Mouse (Mus musculus) embryonic facial prominence, embryonic 15.5 days (tissue): ENCODE results near the gene Cdkn2aipnl. TPM values are rescaled to one million over a fixed set of nuclear protein-coding genes. Genes with fewer than 3 reads are reported as not detected.

ENCODE experiments used
- ATAC-seq: fragments of 200-750 bp; cut with Nextera tagmentation; 2 replicates; pipeline ENCODE4 v1.8.0; 2017; ENCODE audit warnings: low read depth, moderate TSS enrichment; ENCODE audit not compliant: insufficient number of reproducible peaks, low FRiP score, low TSS enrichment
- H3K27ac ChIP-seq: fragments of 300-500 bp; sonication (generic); replicated peaks from 2 replicates; pipeline ENCODE4 v1.5.1; 2015; ENCODE audit warnings: mild to moderate bottlenecking, inconsistent platforms
- H3K27me3 ChIP-seq: fragments of 300-500 bp; sonication (generic); 2 replicates; pipeline ENCODE4 v1.6.1; 2015; ENCODE audit warnings: inconsistent platforms
- H3K36me3 ChIP-seq: fragments of 300-500 bp; sonication (generic); 2 replicates; pipeline ENCODE4 v1.6.1; 2015; ENCODE audit warnings: mild to moderate bottlenecking, inconsistent platforms
- H3K4me1 ChIP-seq: fragments of 300-500 bp; sonication (generic); 2 replicates; pipeline ENCODE4 v1.6.1; 2015; ENCODE audit warnings: inconsistent platforms
- H3K4me2 ChIP-seq: fragments of 300-500 bp; sonication (generic); replicated peaks from 2 replicates; pipeline ENCODE4 v1.6.1; 2015; ENCODE audit warnings: mild to moderate bottlenecking, inconsistent platforms
- H3K4me3 ChIP-seq: fragments of 300-500 bp; sonication (generic); replicated peaks from 2 replicates; pipeline ENCODE4 v1.5.1; 2015; ENCODE audit warnings: mild to moderate bottlenecking, inconsistent platforms
- H3K9ac ChIP-seq: fragments of 300-500 bp; sonication (generic); 2 replicates; pipeline ENCODE4 v1.6.1; 2015; ENCODE audit warnings: inconsistent platforms
- H3K9me3 ChIP-seq: fragments of 300-500 bp; sonication (generic); replicated peaks from 2 replicates; pipeline ENCODE4 v1.6.1; 2016; ENCODE audit warnings: inconsistent platforms
- WGBS: fragments of 180-500 bp; shearing (Covaris S2); methylation state at CpG from one replicate; pipeline ENCODE4 v1.1.7; 2015; 5-methylcytosine and 5-hydroxymethylcytosine counted together
- polyA plus RNA-seq: library from polyadenylated mRNA; unstranded; fragments of >200 nt; fragmentation: Nextera tagmentation; extraction: Ambion mirVana; gene quantifications from 2 replicates; pipeline ENCODE4 v1.2.1, GENCODE M21; 2015

The Cdkn2aipnl gene
- polyA plus RNA-seq, 1 experiment from 2014 or later: 86.8 TPM

DNA sequence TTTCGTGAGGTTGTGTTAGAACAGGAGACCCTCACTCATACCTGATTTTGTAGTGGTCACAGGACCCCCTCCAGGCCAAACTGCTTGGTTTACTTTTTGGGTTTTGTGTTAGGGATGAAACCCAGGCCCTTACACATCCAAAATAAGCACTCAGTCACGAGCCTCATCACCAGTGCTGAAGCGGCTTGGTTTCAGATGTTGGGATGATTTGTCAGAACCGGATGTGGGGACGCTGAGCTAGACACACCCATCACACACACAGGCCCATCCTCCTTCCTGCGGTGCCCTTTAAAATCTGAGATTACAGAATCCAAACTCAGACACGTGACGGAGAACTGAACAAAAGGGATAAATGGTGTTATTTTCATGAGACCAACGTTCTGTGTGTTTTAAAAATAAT lies 1.4 kb downstream of the Cdkn2aipnl start:
- ATAC-seq: no peak
- 91% methylated on average over 9 of the region's 9 CpGs for WGBS
- no peak overlapping the region for H3K9ac ChIP-seq
- H3K27me3 ChIP-seq: no peaks in the 10 kb centered on the region
- peaks cover 11% of the 10 kb centered on the region for H3K4me1 ChIP-seq
- no peak overlapping the region for H3K4me3 ChIP-seq
- no peaks in the 10 kb centered on the region for H3K9me3 ChIP-seq
- H3K27ac ChIP-seq: no peak overlapping the region
- H3K4me2 ChIP-seq: no peak overlapping the region
- peaks cover 36% of the 10 kb centered on the region for H3K36me3 ChIP-seq

DNA sequence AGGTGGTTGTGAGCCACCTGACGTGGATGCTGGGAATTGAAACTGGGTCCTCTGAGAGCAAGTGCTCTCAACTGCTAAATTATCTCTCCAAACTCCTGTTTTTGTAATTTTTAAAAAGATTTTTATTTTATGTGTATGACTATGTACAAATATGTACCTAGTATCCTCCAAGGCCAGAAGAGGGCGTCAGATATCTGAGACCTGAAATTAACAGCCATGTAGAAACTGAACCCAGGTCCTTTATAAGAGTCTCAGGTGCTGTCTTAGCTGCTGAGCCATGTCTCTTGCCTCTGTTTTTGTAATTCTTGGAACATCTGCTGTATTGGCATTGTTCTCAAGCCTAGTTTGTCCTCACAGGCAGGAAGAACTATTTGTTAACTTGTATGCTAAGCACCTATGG lies 2.0 kb downstream of the Cdkn2aipnl start:
- Histone ChIP-seq H3K9me3 (no peaks in the 10 kb centered on the region), H3K4me2 (no peak overlapping the region), H3K36me3 (peaks cover 41% of the 10 kb centered on the region), H3K9ac (no peak overlapping the region), H3K4me3 (no peak overlapping the region), H3K4me1 (peaks cover 11% of the 10 kb centered on the region), H3K27me3 (no peaks in the 10 kb centered on the region), H3K27ac (no peak overlapping the region)
- no peak for ATAC-seq
- WGBS: 84% methylated on average over 2 of the region's 2 CpGs

DNA sequence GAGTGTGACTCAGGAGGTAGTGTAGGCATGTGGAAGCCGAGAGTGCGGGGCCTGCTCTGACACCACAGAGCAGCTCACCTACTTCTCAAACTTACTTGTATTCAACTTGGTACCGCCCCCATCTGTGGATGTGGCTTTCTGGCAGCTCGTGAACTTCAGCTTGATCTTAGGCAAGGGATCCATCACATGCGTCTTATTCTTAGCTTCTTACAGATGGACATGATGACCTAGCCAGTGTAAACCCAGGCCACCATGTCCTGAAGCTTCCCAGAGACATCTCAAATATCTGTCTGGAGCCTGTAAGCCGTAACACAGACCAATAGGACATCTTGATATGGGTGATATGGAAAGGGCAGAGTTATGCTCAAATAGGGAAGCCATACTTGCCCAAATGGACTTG lies 4.2 kb downstream of the Cdkn2aipnl start:
- no peak overlapping the region for H3K4me2 ChIP-seq
- H3K9me3 ChIP-seq: no peaks in the 10 kb centered on the region
- no peak overlapping the region for H3K4me3 ChIP-seq
- H3K36me3 ChIP-seq: peaks cover 47% of the 10 kb centered on the region
- no peak overlapping the region for H3K27ac ChIP-seq
- H3K4me1 ChIP-seq: peaks cover 11% of the 10 kb centered on the region
- 93% methylated on average over 6 of the region's 6 CpGs for WGBS
- no peak overlapping the region for H3K9ac ChIP-seq
- no peaks in the 10 kb centered on the region for H3K27me3 ChIP-seq
- ATAC-seq: no peak

DNA sequence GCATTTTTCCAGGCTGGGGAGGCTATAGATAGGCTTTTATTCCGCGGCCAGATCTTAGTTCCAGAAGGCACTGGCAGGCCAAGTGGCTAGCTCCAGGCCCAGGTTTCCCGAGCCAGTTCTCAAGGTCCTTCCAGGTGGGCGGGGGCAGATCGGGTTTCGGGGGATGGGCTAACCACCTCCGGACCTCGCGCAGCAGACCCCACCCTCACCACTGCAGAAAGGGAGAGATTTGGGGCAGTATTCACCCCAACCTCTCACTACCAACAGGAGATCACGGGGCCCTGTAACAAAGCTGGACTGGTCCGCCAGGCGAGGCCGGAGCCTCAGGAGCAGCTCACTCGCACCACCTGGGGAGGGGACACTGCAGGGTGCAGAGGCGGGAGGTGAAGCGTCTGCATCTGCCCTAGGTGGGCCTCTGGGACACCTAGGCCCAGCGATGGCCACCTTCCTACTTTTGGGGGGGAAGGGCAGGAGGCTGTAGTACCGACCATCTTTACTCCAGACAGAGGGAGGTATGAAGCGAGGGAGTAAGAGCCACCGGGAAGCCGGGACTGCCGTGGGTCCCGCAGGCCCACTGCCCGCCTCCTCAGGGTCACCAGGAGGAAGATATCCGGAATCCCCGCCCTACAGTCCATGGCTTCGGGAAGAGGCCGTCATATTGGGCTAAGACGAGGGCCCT lies 32.3 kb downstream of the Cdkn2aipnl start:
- Histone ChIP-seq H3K4me2 (peak overlapping the region; percentile 77), H3K27ac (peak overlapping the region; percentile 98), H3K36me3 (peaks cover 26% of the 10 kb centered on the region), H3K4me3 (peak overlapping the region; percentile 98), H3K9me3 (no peaks in the 10 kb centered on the region), H3K27me3 (no peaks in the 10 kb centered on the region), H3K9ac (peak overlapping the region; percentile 95), H3K4me1 (peaks cover 36% of the 10 kb centered on the region)
- under 1% methylated on average over 29 of the region's 29 CpGs for WGBS
- peak; percentile 16 for ATAC-seq

DNA sequence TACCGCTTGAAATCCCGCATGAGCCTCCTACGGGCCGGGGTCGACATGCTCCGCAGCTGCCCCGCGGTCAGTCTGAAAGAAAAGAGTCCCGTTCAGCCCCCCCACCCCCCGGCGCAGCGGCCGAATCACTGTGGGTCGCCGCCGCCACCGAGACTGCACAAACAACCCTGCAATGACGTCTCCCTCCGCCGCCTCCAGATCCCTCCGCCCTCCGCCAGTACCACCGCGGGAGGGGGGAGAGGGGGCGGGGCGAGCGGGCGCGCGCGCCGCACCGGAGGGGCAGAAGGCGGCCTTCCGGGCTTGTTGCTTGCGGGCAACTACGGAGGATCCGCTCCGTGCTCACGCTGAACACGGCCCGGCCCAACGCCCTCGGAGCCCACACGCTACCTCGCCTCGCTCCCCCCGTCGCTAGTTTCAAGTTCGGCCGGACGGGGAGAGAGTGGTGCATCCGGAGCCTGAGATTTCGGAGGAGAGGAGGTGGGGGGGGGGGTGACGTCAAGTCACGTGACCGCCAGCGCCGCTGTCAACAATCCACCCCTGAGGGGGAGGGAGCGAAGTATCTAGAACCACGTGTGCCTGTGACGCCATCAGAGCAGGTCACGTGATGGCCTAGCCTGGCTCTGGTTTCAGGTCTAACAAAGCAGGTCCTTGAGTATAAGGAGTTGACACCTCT lies 33.0 kb downstream of the Cdkn2aipnl start, which contains the start of gene Ube2b:
Ube2b (minus strand) TSS at position 473 of the 673 bp plus-strand sequence.
- H3K9me3 ChIP-seq: no peaks in the 10 kb centered on the region
- H3K4me3 ChIP-seq: peak within 1 kb of the TSS; percentile 98
- H3K27ac ChIP-seq: peak within 1 kb of the TSS; percentile 98
- H3K9ac ChIP-seq: peak within 1 kb of the TSS; percentile 95
- no peaks in the 10 kb centered on the region for H3K27me3 ChIP-seq
- H3K4me2 ChIP-seq: peak within 1 kb of the TSS; percentile 77
- H3K36me3 ChIP-seq: peaks cover 20% of the 10 kb centered on the region
- peaks cover 37% of the 10 kb centered on the region for H3K4me1 ChIP-seq
- peak; percentile 85 for ATAC-seq
- under 1% methylated on average over 62 of the region's 63 CpGs for WGBS

DNA sequence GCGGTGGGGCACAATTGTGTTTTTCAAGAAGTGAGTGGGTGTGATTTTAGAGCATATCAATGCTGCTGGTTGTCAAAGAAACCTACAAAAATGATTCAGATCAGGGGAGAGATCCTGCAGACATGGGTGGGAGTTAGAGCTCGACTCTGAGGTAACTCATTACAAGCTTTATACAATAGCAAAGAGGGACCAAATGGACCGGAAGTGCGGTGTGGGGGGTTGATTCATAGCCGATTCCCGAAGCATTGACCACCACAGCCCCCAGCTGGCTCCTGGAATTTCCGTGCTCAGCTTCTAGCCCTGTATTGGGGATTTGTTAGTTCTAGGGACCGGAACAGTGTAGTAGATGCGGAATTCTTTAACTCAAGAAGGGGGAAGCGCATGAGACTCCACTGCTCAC lies 33.9 kb downstream of the Cdkn2aipnl start:
- H3K4me1 ChIP-seq: peaks cover 38% of the 10 kb centered on the region
- H3K4me3 ChIP-seq: 0 out of 2 replicates have a peak overlapping the region, but pooled peaks have one; percentile 98
- ATAC-seq: no peak
- H3K27me3 ChIP-seq: no peaks in the 10 kb centered on the region
- H3K36me3 ChIP-seq: peaks cover 11% of the 10 kb centered on the region
- H3K9me3 ChIP-seq: no peaks in the 10 kb centered on the region
- H3K27ac ChIP-seq: peak overlapping the region; percentile 98; the same call in 1 of the 2 replicates
- 71% methylated on average over 10 of the region's 10 CpGs for WGBS
- H3K4me2 ChIP-seq: peak overlapping the region; percentile 77
- H3K9ac ChIP-seq: no peak overlapping the region

DNA sequence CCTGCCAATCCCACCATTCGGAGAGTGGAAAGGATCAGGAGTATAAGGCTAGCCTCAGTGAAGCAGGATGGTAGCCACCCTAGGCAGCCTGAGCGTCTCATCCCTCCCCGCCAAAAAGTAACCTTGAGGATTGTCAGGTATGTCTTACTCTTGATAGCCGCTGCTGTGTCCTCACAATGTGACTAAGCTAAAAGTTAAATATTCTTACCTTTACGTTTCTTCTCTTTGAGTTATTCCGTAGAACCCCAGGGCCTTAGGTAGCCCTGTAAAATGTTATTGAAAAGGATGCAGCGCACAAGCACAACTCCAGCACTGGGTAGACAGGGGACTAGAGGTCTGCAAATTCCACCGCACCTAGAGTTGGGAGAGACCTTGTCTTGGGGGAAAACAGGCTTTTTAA lies 34.4 kb downstream of the Cdkn2aipnl start:
- peaks cover 6% of the 10 kb centered on the region for H3K36me3 ChIP-seq
- no peaks in the 10 kb centered on the region for H3K9me3 ChIP-seq
- peaks cover 38% of the 10 kb centered on the region for H3K4me1 ChIP-seq
- H3K9ac ChIP-seq: no peak overlapping the region
- no peak overlapping the region for H3K27ac ChIP-seq
- no peak overlapping the region for H3K4me2 ChIP-seq
- WGBS: 93% methylated on average over 8 of the region's 8 CpGs
- no peak overlapping the region for H3K4me3 ChIP-seq
- H3K27me3 ChIP-seq: no peaks in the 10 kb centered on the region
- no peak for ATAC-seq

DNA sequence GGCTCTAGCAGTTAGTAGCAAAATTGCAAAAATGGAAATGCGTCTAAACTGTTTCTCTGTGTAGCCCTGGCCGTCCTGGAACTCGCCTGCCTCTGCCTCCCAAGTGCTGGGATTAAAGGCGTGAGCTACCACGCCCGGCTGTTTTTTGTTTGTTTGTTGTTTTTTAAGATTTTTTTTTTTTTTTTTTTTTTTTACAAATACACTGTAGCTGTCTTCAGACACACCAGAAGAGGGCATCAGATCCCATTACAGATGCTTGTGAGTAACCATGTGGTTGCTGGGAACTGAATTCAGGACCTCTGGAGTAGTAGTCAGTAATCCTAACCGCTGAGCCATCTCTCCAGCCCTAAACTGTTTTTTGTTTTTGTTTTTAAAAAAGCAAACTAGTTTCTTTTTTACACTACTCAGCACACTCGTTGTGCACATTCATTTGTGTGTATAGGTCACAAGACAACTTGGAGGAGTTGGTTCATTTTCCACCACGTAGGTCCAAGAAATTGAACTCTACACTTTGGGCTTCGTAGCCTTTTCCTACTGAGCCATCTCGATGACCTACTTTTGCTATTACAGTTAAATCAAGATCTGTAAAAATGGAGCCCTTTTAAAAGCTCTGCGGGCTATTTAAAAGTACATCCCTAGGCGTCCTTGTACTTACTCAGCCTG lies 35.5 kb downstream of the Cdkn2aipnl start:
- H3K27ac ChIP-seq: peak overlapping the region; percentile 95
- WGBS: 77% methylated on average over 13 of the region's 13 CpGs
- peak overlapping the region; percentile 70 for H3K4me3 ChIP-seq
- no peaks in the 10 kb centered on the region for H3K9me3 ChIP-seq
- H3K4me2 ChIP-seq: peak overlapping the region; percentile 59
- H3K36me3 ChIP-seq: no peaks in the 10 kb centered on the region
- no peak overlapping the region for H3K9ac ChIP-seq
- peaks cover 32% of the 10 kb centered on the region for H3K4me1 ChIP-seq
- ATAC-seq: no peak
- no peaks in the 10 kb centered on the region for H3K27me3 ChIP-seq

DNA sequence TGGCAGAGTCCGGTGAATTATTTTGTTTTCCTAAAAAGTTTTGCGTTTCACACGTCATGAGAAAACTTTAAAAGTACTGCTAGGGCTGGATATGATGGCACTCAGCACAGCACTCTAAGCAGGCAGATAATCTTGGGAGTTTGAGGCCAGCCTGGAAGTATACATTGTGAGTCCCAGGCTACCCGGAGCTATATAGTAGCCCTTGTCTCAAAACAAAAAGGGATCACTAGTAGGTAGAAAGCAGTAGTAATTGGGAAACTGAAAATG lies 36.0 kb downstream of the Cdkn2aipnl start:
- Histone ChIP-seq H3K9me3 (no peaks in the 10 kb centered on the region), H3K4me1 (peaks cover 28% of the 10 kb centered on the region), H3K36me3 (no peaks in the 10 kb centered on the region), H3K4me3 (peak overlapping the region; percentile 70), H3K9ac (peak overlapping the region; percentile 46), H3K27me3 (no peaks in the 10 kb centered on the region), H3K4me2 (peak overlapping the region; percentile 59), H3K27ac (peak overlapping the region; percentile 95)
- 14% methylated on average over 4 of the region's 4 CpGs for WGBS
- ATAC-seq: no peak

DNA sequence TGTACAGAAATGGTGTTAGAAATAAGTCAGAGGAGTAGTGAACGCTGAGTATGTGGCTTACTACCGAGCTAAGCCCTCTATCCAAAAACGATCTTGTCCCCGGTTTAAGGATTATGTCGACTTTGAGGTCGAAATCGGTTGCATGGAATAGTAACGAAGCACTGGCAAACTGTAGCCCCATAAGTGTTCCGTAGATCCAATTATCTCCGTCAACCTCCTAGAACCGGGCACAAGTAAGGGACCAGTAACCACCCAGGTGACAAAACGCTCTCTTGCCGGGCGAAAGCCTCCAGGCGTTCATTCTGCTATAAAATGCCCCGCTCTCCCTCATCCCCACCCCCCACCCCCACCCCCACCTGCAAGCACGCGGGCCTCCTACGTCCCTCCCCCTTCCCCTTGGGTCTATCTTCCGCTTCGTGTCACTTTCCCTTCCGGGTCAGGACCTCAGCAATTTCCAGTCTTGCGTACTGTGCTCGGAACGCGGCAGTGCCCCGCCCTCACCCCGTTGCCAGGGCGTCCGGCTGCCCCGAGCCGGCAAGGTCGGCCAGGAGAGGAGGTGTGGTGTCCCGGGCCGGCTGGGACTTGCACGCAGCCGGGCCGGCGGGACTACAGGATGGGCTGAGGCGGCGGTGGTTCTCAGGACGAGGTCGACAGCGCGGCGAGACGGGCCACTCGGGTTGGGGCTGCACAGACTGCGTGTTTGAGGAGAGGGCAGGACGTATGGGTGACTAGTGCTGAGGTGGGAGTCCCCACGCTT lies 36.5 kb downstream of the Cdkn2aipnl start, which contains the start of gene Cdkl3:
Cdkl3 (plus strand) TSS at position 450 of the 757 bp plus-strand sequence.
- peak within 1 kb of the TSS; percentile 59 for H3K4me2 ChIP-seq

DNA sequence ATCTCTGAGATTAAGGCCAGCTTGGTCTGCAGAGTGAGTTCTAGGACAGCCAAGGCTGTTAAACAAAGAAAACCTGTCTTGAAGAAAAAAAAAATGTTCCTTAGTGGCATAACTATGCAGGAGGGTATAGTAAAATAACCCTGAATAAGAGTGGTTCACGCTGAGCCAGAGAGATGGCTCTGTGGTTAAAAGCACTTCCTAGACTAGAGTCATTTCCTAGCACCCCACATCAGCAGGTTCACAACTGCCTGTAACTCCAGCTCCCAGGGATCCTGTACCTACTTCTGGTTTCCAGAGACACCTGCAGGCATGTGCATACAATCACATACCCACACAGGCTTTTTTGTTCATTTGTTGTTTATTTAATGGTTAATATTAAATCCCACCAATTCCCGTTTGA lies 38.1 kb downstream of the Cdkn2aipnl start:
- Histone ChIP-seq H3K4me3 (no peak overlapping the region), H3K4me2 (no peak overlapping the region), H3K27ac (no peak overlapping the region), H3K9me3 (no peaks in the 10 kb centered on the region), H3K36me3 (no peaks in the 10 kb centered on the region), H3K9ac (no peak overlapping the region), H3K4me1 (peaks cover 18% of the 10 kb centered on the region), H3K27me3 (no peaks in the 10 kb centered on the region)
- ATAC-seq: no peak
- 71% methylated on average over 2 of the region's 2 CpGs for WGBS

More for the DNA sequence above, 36.5 kb downstream of the Cdkn2aipnl start, which contains the start of gene Cdkl3:
- no peaks in the 10 kb centered on the region for H3K27me3 ChIP-seq
- under 1% methylated on average over 51 of the region's 51 CpGs for WGBS
- no peaks in the 10 kb centered on the region for H3K36me3 ChIP-seq
- peak within 1 kb of the TSS; percentile 62 for H3K9ac ChIP-seq
- H3K27ac ChIP-seq: peak within 1 kb of the TSS; percentile 95
- peak; percentile 88 for ATAC-seq
- H3K9me3 ChIP-seq: no peaks in the 10 kb centered on the region
- peak within 1 kb of the TSS; percentile 70 for H3K4me3 ChIP-seq
- H3K4me1 ChIP-seq: peaks cover 22% of the 10 kb centered on the region
